Mouse (Mus musculus) heart, postnatal 36 days (tissue): ENCODE results near the gene Supt20. TPM values are rescaled to one million over a fixed set of nuclear protein-coding genes. Genes with fewer than 3 reads are reported as not detected.
"Not testable (repeated sequence)": the region's sequence is repeated elsewhere in the genome, so short reads cannot be mapped to it uniquely, and the experiment has no call there.

ENCODE experiments used
- DNase-seq, 2 experiments: peaks; one replicate each; pipeline ENCODE4 v3.0.0; 2021 to 2022
- intact Hi-C: fragments of 180-260 bp; cut with DNase I; formaldehyde crosslinking; loops from one replicate; pipeline ENCODE4 v1.15.1; 2025
- total RNA-seq, 2 experiments: library from RNA; stranded (reverse); gene quantifications; 2 replicates each; pipeline ENCODE4 v1.2.3; 2021

Gene Supt20
- total RNA-seq, 2 experiments from 2014 or later = 19.9 to 20.6 TPM

- intact Hi-C loops = loop anchor here (10.0 kb wide), 1 partner anchor 958 kb away; no protein-coding TSS in a partner anchor
Measured at GRCm38 (mm10) chr3:54693056-54693415, 429 bp downstream of the Supt20 start.

GRCm38 (mm10) chr3:54699759-54700301 lies 7.2 kb downstream of the Supt20 start:
- intact Hi-C loops = loop anchor here (5.0 to 10.0 kb wide), 2 partner anchors 32 to 965 kb away; no protein-coding TSS in a partner anchor

More at GRCm38 (mm10) chr3:54693056-54693415, 429 bp downstream of the Supt20 start:
- no peak for DNase-seq

GRCm38 (mm10) chr3:54704106-54704505 lies 11.5 kb downstream of the Supt20 start:
- DNase-seq, intact Hi-C loops: not testable (repeated sequence)

More at GRCm38 (mm10) chr3:54699759-54700301, 7.2 kb downstream of the Supt20 start:
- DNase-seq = no peak

GRCm38 (mm10) chr3:54708972-54709371 lies 16.4 kb downstream of the Supt20 start:
- intact Hi-C loops = no loop called here
- DNase-seq = no peak

GRCm38 (mm10) chr3:54714253-54714652 lies 21.6 kb downstream of the Supt20 start, which contains the start of gene Gm21958:
Gene Gm21958 (minus strand): TSS chr3:54714353.
- intact Hi-C loops = no loop called here
- DNase-seq = no peak

- no peak for DNase-seq
- intact Hi-C loops = no loop called here
Measured at GRCm38 (mm10) chr3:54715461-54715860, 22.9 kb downstream of the Supt20 start.

GRCm38 (mm10) chr3:54717348-54717747 lies 24.7 kb downstream of the Supt20 start:
- intact Hi-C loops = no loop called here
- no peak for DNase-seq

GRCm38 (mm10) chr3:54718947-54719346 lies 26.3 kb downstream of the Supt20 start:
- intact Hi-C loops = no loop called here

GRCm38 (mm10) chr3:54723741-54724500 lies 31.3 kb downstream of the Supt20 start:
- intact Hi-C loops = no loop called here
- DNase-seq = no peak

More at GRCm38 (mm10) chr3:54718947-54719346, 26.3 kb downstream of the Supt20 start:
- DNase-seq = no peak

GRCm38 (mm10) chr3:54725344-54725743 lies 32.7 kb downstream of the Supt20 start:
- no peak for DNase-seq
- intact Hi-C loops = no loop called here

GRCm38 (mm10) chr3:54727588-54727987 lies 35.0 kb downstream of the Supt20 start:
- DNase-seq = no peak
- intact Hi-C loops = no loop called here

GRCm38 (mm10) chr3:54728100-54728499 lies 35.5 kb downstream of the Supt20 start:
- intact Hi-C loops = no loop called here
- no peak for DNase-seq

GRCm38 (mm10) chr3:54731626-54732150 lies 39.1 kb downstream of the Supt20 start:
- intact Hi-C loops = loop anchor here (5.0 kb wide), 1 partner anchor 34 kb away; no protein-coding TSS in a partner anchor
- DNase-seq = no peak

GRCm38 (mm10) chr3:54732371-54732770 lies 39.8 kb downstream of the Supt20 start:
- intact Hi-C loops = loop anchor here (5.0 kb wide), 1 partner anchor 35 kb away; no protein-coding TSS in a partner anchor
- no peak for DNase-seq

GRCm38 (mm10) chr3:54734411-54735246 lies 42.0 kb downstream of the Supt20 start:
- intact Hi-C loops = loop anchor here (5.0 kb wide), 2 partner anchors 37 to 73 kb away; partner anchors contain the start of gene Rfxap

GRCm38 (mm10) chr3:54735247-54736046 lies 42.8 kb downstream of the Supt20 start, which contains the start of the genes Exosc8 and Alg5:
Gene Exosc8 (minus strand): TSS chr3:54735393.
Gene Alg5 (plus strand): TSS chr3:54735539.
- DNase-seq = peak; percentile 96 to 97
- intact Hi-C loops = loop anchor here (5.0 kb wide), 1 partner anchor 72 kb away; the partner anchor contains the start of gene Rfxap

More at GRCm38 (mm10) chr3:54734411-54735246, 42.0 kb downstream of the Supt20 start:
- DNase-seq = peak; percentile 90 to 95

GRCm38 (mm10) chr3:54736101-54736927 lies 43.7 kb downstream of the Supt20 start:
- peak in 1 of 2 experiments; percentile 13 for DNase-seq
- intact Hi-C loops = loop anchor here (5.0 kb wide), 1 partner anchor 71 kb away; the partner anchor contains the start of gene Rfxap

- intact Hi-C loops = loop anchor here (5.0 kb wide), 1 partner anchor 70 kb away; the partner anchor contains the start of gene Rfxap
Measured at GRCm38 (mm10) chr3:54737317-54737716, 44.7 kb downstream of the Supt20 start.

More at GRCm38 (mm10) chr3:54737317-54737716, 44.7 kb downstream of the Supt20 start:
- DNase-seq = no peak
